Mouse (Mus musculus) intestine, postnatal 0 days (tissue): Measurements from ENCODE around the gene Nuf2. TPM values are rescaled to one million over a fixed set of nuclear protein-coding genes. Genes with fewer than 3 reads are reported as not detected.
A peak's percentile ranks its signal among the peaks of the same experiment; 100 is the strongest.

Experiments used
- ATAC-seq: fragments of 200-750 bp; cut with Nextera tagmentation; 2 replicates; pipeline ENCODE4 v1.8.0; 2017; ENCODE audit warnings: mild to moderate bottlenecking, moderate TSS enrichment, moderate library complexity
- H3K27ac ChIP-seq: fragments of 300-500 bp; sonication (generic); 2 replicates; pipeline ENCODE4 v1.5.1; 2014; ENCODE audit warnings: mild to moderate bottlenecking, low read depth, low read length, moderate library complexity
- H3K27me3 ChIP-seq: fragments of 300-500 bp; sonication (generic); replicated peaks from 2 replicates; pipeline ENCODE4 v1.6.1; 2014; ENCODE audit warnings: low read length, mixed read lengths; ENCODE audit not compliant: control insufficient read depth, insufficient read depth
- H3K36me3 ChIP-seq: fragments of 300-500 bp; sonication (generic); 2 replicates; pipeline ENCODE4 v1.6.1; 2014; ENCODE audit warnings: mild to moderate bottlenecking, moderate library complexity; ENCODE audit not compliant: control insufficient read depth, insufficient read depth
- H3K4me1 ChIP-seq: fragments of 300-500 bp; sonication (generic); replicated peaks from 2 replicates; pipeline ENCODE4 v1.6.1; 2014; ENCODE audit warnings: antibody characterized with exemption, low read length, mixed read lengths; ENCODE audit not compliant: control insufficient read depth, insufficient read depth
- H3K4me2 ChIP-seq: fragments of 300-500 bp; sonication (generic); replicated peaks from 2 replicates; pipeline ENCODE4 v1.6.1; 2014; ENCODE audit warnings: low read depth, mild to moderate bottlenecking, moderate library complexity
- H3K4me3 ChIP-seq: fragments of 300-500 bp; sonication (generic); 2 replicates; pipeline ENCODE4 v1.5.1; 2014; ENCODE audit warnings: low read depth, low read length
- H3K9ac ChIP-seq: fragments of 300-500 bp; sonication (generic); 2 replicates; pipeline ENCODE4 v1.6.1; 2014; ENCODE audit warnings: mild to moderate bottlenecking, low read depth, low read length
- H3K9me3 ChIP-seq: fragments of 300-500 bp; sonication (generic); 2 replicates; pipeline ENCODE4 v1.6.1; 2016; ENCODE audit warnings: mixed run types; ENCODE audit not compliant: control insufficient read depth
- CTCF ChIP-seq: sonication (generic); IDR thresholded peaks from 2 replicates; pipeline ENCODE4 v1.5.1; 2016; ENCODE audit warnings: low read depth, mild to moderate bottlenecking, control low read depth, antibody characterized with exemption, moderate library complexity
- WGBS: fragments of 180-500 bp; shearing (Covaris S2); extraction: QIAGEN DNeasy Blood & Tissue Kit; methylation state at CpG from one replicate; pipeline ENCODE4 v1.1.7; 2014; 5-methylcytosine and 5-hydroxymethylcytosine counted together
- polyA plus RNA-seq: library from polyadenylated mRNA; unstranded; fragments of >200 nt; fragmentation: Nextera tagmentation; extraction: Ambion mirVana; gene quantifications from 2 replicates; pipeline ENCODE4 v1.2.1, GENCODE M21; 2015

The Nuf2 gene
- polyA plus RNA-seq, 1 experiment from 2014 or later = 13.0 TPM

DNA sequence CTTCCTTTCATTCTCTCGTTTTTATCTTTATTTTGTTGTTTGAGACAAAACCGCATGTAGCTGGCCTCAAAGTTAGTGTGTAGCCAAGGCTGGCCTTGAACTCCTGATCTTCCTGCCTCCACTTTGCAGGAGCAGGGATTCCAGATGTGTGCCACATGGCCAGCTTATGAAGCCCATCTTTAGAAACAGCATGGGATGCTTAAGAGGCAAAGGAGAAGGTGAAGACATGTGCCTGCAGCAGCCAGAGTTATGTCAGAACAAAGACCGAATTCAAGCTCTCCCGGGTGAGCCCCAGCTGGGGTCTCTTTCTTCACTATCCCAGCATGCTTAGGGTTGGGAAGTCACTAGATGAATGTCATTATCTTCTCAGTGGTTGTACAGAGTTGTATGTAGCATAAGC lies 46.7 kb downstream of the Nuf2 start:
- no peak for TF ChIP-seq CTCF
- Histone ChIP-seq H3K4me2 (no peak overlapping the region), H3K27me3 (no peaks in the 10 kb centered on the region), H3K4me1 (0 out of 2 replicates have a peak, but pooled peaks cover 4% of the 10 kb centered on the region), H3K9ac (no peak overlapping the region), H3K36me3 (no peaks in the 10 kb centered on the region), H3K4me3 (no peak overlapping the region), H3K27ac (no peak overlapping the region), H3K9me3 (no peaks in the 10 kb centered on the region)
- 65% methylated on average over 4 of the region's 4 CpGs for WGBS
- no peak for ATAC-seq

DNA sequence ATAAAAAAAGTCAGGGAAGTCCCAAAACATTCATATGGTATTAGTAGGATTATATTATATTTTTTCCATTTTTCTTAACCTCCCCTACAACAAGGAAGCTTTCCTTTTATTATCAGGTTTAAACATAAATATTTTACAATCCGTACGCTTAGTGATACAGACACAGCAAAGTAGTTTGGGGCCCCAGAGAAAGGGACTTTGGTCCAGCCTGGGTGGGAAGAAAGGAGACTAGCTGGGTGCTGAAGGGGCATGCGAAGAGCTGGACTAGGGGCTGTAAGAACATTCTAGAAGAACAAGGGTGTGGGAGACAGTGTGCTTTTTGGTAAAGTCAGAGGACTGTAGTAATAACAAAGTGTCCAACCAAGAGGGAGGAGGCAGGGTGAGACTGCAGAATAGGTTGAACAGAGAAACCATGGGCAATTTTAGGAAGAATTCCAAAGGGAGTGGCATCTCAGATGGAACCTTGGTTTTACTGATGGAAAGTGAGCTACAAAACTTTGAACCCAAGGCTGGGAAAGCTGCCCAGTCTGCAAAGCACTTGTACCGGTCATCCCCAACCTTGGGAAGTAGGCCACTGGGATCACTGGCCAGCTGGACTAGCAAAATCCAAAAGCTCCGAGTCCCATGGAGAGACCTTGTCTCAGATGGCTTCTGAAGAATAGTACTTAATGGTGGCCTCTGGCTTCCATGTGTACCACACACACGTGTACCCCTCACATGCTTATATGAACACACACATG lies 48.5 kb downstream of the Nuf2 start:
- Histone ChIP-seq H3K9me3 (no peaks in the 10 kb centered on the region), H3K9ac (no peak overlapping the region), H3K4me2 (no peak overlapping the region), H3K36me3 (no peaks in the 10 kb centered on the region), H3K4me3 (no peak overlapping the region), H3K27ac (no peak overlapping the region), H3K4me1 (0 out of 2 replicates have a peak, but pooled peaks cover 4% of the 10 kb centered on the region), H3K27me3 (no peaks in the 10 kb centered on the region)
- ATAC-seq = no peak
- no peak for TF ChIP-seq CTCF
- 66% methylated on average over 6 of the region's 6 CpGs for WGBS

DNA sequence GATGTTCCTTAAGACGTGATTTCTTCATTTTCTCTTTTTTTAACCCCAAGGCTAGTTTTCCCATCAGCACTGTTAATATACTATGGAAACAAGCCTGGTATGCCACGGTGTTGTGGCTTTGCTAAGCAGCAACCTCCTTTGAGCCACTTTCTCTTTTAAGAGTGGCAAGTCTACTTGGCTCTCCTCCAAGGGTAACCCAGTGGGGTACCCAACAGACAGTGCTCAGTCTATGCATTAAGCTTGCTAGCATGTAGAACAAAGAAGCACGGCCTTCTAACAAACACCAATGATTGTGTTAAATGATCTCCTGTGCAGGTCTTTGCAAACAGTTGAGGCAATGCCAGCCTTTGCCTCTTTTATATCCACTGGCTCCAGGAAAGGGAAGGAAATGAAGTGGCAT lies 60.1 kb downstream of the Nuf2 start:
- H3K27ac ChIP-seq = no peak overlapping the region
- H3K9me3 ChIP-seq = no peaks in the 10 kb centered on the region
- no peak overlapping the region for H3K9ac ChIP-seq
- no peaks in the 10 kb centered on the region for H3K36me3 ChIP-seq
- H3K4me2 ChIP-seq = no peak overlapping the region
- no peak for ATAC-seq
- no peaks in the 10 kb centered on the region for H3K4me1 ChIP-seq
- TF ChIP-seq CTCF = no peak
- WGBS = 88% methylated on average over 3 of the region's 3 CpGs
- H3K27me3 ChIP-seq = no peaks in the 10 kb centered on the region
- H3K4me3 ChIP-seq = no peak overlapping the region

DNA sequence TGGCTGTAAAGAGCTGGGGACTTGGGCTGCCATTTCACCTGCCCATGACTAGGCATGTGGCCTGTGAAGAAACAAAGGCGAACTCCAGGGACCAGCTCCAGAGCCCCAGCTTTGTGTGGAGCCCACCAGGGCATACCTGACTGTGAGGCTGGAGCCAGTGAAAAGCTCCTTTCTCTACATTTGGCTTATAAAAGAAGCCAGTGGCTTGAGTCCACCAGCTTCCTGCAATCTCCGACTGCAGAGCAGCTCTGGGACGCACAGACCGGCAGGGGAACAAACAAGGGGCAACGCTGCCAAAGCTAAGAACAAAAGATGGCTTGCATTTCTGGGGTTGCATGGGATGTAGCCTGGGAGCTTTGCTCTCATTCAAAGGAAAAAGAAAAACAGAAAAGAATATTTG lies 63.5 kb downstream of the Nuf2 start:
- Histone ChIP-seq H3K4me1 (no peaks in the 10 kb centered on the region), H3K27me3 (no peaks in the 10 kb centered on the region), H3K4me3 (no peak overlapping the region), H3K36me3 (no peaks in the 10 kb centered on the region), H3K27ac (no peak overlapping the region), H3K9ac (no peak overlapping the region), H3K4me2 (no peak overlapping the region), H3K9me3 (no peaks in the 10 kb centered on the region)
- no peak for ATAC-seq
- no peak for TF ChIP-seq CTCF
- 76% methylated on average over 5 of the region's 5 CpGs for WGBS

DNA sequence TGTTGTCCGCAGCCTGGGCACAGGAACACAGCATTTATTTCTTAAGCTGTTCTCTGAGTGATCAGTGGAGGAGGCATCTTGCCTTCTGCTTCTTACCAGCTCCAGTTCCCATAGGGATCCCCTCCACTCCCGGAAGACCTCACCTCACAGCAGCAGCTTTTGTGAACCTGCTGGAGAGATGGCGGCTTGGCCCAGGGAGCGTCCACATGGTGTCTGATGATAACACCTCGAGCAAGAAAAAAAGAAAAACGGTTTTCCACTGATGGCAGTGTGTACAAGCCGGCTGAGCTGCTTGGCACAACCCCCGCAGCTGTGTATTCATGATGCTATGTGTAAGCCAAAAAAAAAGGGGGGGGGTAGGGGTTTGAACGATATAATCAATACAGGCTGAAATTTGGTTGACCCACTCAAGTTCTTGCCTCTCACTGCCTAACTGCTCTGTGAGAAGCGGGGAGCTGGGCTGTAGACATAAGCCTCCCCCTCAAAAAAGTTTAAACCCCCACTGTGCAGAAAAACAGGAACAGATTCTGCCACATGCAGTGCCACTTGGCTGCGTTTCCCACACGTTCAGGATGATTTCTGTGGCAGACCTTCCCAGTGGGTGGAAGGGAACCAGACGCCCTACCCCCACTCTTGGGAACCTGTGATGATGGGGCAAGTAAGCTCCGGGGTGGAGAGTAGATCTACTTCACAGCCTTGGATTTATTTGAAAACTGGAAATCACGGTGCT lies 68.7 kb downstream of the Nuf2 start:
- no peak for TF ChIP-seq CTCF
- H3K9me3 ChIP-seq = no peaks in the 10 kb centered on the region
- no peak overlapping the region for H3K9ac ChIP-seq
- ATAC-seq = no peak
- H3K27ac ChIP-seq = no peak overlapping the region
- H3K4me2 ChIP-seq = no peak overlapping the region
- no peaks in the 10 kb centered on the region for H3K4me1 ChIP-seq
- H3K36me3 ChIP-seq = no peaks in the 10 kb centered on the region
- WGBS = 87% methylated on average over 15 of the region's 15 CpGs
- H3K27me3 ChIP-seq = no peaks in the 10 kb centered on the region
- H3K4me3 ChIP-seq = no peak overlapping the region

DNA sequence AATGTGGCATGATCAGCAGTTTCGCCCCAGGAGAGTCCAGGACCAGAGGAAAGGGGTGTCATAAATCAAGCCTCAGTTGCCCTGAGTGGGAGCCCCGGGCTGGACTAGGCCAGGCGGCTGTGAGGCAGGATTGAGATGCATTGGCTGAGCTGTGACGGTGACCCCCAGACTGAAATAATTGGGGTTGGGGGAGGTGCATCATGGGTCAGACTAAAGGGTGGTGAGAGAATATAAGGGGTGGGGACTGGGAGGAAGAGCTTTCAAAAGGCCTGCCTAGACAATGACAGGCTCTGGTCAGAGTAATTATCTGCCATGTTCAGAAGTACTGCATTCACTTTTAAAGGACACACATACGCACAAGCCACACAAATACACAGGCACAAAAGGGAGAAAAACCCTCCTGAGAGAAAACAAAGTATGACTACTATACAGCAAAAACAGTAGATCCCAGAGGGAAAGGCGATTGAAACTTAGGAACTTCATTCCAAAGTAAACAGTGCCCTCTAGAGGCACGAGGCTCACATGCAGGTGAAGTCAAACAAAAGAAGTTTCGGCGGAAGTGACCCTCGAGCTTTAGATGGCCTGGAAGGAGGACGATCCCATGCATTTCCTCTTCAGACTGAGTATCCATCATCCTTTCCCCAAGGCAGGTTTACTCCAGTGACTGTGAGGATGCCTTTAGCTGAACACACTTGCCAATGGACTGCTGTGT lies 72.0 kb downstream of the Nuf2 start:
- Histone ChIP-seq H3K4me3 (no peak overlapping the region), H3K9ac (no peak overlapping the region), H3K9me3 (no peaks in the 10 kb centered on the region), H3K27me3 (no peaks in the 10 kb centered on the region), H3K4me1 (no peaks in the 10 kb centered on the region), H3K4me2 (no peak overlapping the region; the same call in 1 of the 2 replicates), H3K27ac (no peak overlapping the region), H3K36me3 (no peaks in the 10 kb centered on the region)
- peak; percentile 90 for TF ChIP-seq CTCF
- no peak for ATAC-seq
- 28% methylated on average over 11 of the region's 11 CpGs for WGBS

Other genes with a start within 250 kb of the Nuf2 start
- gene Rgs5, start 124.0 kb upstream of the Nuf2 start, polyA plus RNA-seq = 21.1 and 23.7 TPM in 2 replicates
- gene Rgs4, start 216.2 kb upstream of the Nuf2 start, polyA plus RNA-seq = 13.8 and 13.9 TPM in 2 replicates